Mouse (Mus musculus) ovary, adult 18-20 months (tissue): ENCODE data around the gene Hspb3.

Experiments
- DNase-seq: peaks from one replicate; pipeline ENCODE4 v3.0.0; 2022; ENCODE audit warnings: low spot score, mixed read lengths

The Hspb3 gene

GRCm38 (mm10) chr13:113634732-113635481 is 28.6 kb downstream of the Hspb3 start:
- no peak for DNase-seq

DNA sequence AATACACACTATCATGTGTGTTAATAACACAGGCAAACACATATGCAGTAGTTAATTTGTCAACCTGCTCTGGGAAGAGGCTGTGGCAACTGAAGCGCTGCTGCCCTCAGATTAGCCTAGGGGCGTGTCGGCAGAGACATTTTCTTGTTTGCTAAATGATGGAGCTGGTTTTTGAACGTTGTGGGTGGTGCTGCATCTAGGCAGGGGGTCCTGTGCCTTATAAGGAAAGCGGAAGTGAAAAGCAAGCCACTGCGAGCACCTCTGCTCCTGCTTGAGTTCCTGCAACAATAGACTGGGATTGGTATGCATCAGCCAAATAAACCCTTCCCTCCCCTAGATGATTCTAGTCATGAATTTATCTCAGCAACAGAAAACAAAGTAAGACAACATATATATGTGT is 31.0 kb downstream of the Hspb3 start:
- no peak for DNase-seq

- no peak for DNase-seq
Measured at GRCm38 (mm10) chr13:113627601-113628000, 35.9 kb downstream of the Hspb3 start.

DNA sequence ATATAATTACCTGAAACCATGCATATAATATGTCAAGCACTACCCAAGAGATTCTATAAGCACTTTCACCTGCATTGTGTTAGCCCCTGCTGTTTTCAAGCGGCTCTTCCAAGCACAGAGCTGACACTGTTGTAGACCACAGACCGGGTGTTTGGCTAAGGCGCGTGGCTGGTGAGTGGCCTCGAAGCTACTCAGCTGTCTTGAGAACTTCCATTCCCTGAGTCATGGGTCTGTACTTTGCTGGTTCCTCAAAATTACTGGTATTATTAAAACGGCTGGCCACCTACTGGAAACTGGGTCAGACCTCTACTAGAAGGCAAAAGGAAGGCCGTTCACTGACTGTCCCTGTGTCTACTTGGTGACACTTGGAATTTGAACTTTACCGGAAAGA is 40.6 kb downstream of the Hspb3 start:
- no peak for DNase-seq

- no peak for DNase-seq
Measured at GRCm38 (mm10) chr13:113622122-113622864, 41.2 kb downstream of the Hspb3 start.

DNA sequence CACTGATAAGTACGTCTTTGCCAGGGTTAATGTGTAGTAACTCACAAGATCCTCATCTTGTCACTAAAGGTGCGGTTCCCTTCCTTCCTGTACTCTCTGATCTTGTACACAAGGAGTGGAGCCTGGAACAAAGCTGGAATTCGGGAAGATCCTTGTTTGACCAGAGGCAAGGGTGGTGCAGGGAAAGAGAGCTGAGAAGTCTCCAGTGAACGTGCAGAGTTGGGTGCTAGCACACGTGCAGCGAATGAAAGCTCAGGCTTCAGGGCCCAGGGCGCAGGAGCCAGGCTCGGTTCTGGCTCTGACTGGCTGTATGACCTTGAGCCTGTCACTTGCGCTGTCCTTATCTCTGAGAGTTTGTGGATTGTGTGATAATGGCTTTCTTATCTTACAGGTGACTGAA is 44.5 kb downstream of the Hspb3 start:
- DNase-seq = no peak

GRCm38 (mm10) chr13:113617891-113618823 is 45.3 kb downstream of the Hspb3 start, which contains the start of gene Snx18:
Gene Snx18, minus strand, starts transcription at chr13:113618564.
- peak; percentile 88 for DNase-seq

- DNase-seq = no peak
Measured at GRCm38 (mm10) chr13:113617338-113617890, 46.1 kb downstream of the Hspb3 start.

- DNase-seq = no peak
Measured at GRCm38 (mm10) chr13:113616751-113617337, 46.6 kb downstream of the Hspb3 start.

DNA sequence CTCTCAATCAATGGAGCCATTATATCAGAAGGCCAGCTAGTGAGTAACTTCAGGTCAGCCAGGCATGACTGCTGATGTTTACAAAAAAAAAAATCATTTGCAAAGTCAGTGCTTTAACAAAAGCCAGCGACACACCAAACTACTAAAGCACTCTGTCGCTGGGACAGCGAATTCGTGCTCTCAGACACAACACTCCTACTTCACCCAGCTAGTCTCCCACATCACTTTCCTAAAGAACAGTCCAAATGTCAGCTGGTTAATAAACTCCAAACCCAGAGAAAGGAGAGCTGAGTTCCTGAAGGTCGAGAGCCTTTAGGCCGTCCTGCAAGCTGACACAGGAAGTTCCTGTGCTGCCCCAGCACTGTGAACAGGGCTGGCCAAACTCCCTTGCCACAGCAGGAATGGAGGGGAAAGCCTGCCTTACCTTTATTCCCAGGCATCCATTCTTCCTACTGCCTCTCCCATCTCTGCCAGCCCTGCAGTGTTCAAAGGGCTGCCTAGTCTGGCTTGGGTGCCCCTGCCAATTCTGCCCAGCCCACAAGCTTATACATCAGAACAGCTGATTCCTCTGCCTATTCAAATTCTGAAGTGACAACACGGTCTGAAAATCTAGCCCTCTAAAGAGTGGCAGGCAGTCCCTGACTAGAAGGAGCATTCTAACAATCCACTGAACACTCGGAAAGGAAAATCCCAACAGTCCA is 47.4 kb downstream of the Hspb3 start:
- no peak for DNase-seq

- DNase-seq = no peak
Measured at GRCm38 (mm10) chr13:113615546-113615941, 47.9 kb downstream of the Hspb3 start.

GRCm38 (mm10) chr13:113614635-113615545 is 48.6 kb downstream of the Hspb3 start:
- peak; percentile 75 for DNase-seq

GRCm38 (mm10) chr13:113613882-113614281 is 49.6 kb downstream of the Hspb3 start:
- DNase-seq = no peak

DNA sequence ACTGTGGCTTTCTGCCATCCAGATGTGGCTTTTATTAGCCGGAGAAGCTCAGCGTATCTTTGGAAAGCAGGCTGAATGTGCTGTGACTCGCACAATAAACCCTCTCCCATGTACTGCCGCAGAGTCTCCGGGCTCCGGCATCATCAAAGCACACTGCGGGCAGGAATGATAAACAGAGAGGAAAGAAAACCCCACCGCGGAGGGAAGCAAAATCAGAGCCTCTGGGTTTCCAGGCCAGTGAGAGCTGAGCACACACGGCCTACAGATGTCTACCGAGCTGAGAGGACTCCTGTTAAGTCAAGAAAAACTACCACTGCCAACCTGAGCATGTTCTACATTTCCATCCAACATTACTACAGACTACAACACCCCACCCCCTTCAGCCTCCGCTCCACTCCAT is 50.1 kb downstream of the Hspb3 start:
- no peak for DNase-seq
